In the genomic region with DNA sequence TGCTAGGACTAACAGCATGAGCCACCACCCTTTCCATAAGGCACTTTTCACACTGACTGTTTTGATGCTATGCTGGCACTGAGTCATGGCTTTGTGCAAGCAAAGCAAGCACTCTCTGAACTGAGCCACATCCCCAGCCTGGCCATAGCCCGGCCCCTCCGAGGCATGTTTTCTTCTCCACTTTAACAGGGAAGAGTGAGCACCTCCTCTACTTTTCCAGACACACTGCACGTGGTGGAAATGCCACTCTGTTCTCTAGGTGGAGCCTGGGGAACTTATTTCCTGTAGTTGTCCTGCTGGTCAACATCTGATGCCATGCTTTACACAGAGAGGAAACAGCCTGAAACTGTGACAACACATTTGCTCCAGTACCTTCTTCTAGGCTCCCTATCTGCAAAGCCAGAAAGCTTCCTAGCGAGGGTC, we compare ENCODE assay signal across 1 mouse cellular context.
TF ChIP-seq lines count a peak whose summit lies in the region.

No protein-coding gene starts in this region.

TF ChIP-seq in CH12.LX, 34 proteins besides CTCF, POLR2A, EP300 and RAD21 (continued from another document):
- 0 out of 2 replicates have a peak, but pooled peaks have one; percentile 18 for TF ChIP-seq IRF4 (IDR thresholded peaks at IDR 0.05; ENCODE audit: low read depth, low read length)
- TF ChIP-seq MXI1 (IDR thresholded peaks at IDR 0.05; ENCODE audit: low read depth, low read length), result peak; percentile 83
- peak; percentile 64; the same call in 1 of the 2 replicates for TF ChIP-seq TBP (conservative IDR thresholded peaks at IDR 0.05; ENCODE audit: low read depth, low read length)
- TF ChIP-seq BHLHE40 (IDR thresholded peaks at IDR 0.05; ENCODE audit: low read depth, low read length), result peak; percentile 75
- TF ChIP-seq RCOR1 (conservative IDR thresholded peaks at IDR 0.05; ENCODE audit: low read depth, low read length), result no peak
- 0 out of 2 replicates have a peak, but pooled peaks have one; percentile 29 for TF ChIP-seq ZMIZ1 (IDR thresholded peaks at IDR 0.05; ENCODE audit: low read depth, low read length)
- peak; percentile 92 for TF ChIP-seq MYC (IDR thresholded peaks at IDR 0.05; ENCODE audit: low read depth, low read length)
